Mouse (Mus musculus): ENCODE data around the gene Snx8.

The Snx8 gene

GRCm38 (mm10) chr5:140388588-140389576, at the start of gene Snx8:
Gene Snx8 (minus strand): TSS chr5:140389262.
- peak; percentile 99 for DNase-seq

GRCm38 (mm10) chr5:140425016-140425783, 36.1 kb upstream of the Snx8 start:
- DNase-seq = no peak

GRCm38 (mm10) chr5:140420616-140421015, 31.6 kb upstream of the Snx8 start:
- DNase-seq = peak; percentile 43

- DNase-seq = peak; percentile 71
Measured at GRCm38 (mm10) chr5:140419442-140420080, 30.5 kb upstream of the Snx8 start.

DNA sequence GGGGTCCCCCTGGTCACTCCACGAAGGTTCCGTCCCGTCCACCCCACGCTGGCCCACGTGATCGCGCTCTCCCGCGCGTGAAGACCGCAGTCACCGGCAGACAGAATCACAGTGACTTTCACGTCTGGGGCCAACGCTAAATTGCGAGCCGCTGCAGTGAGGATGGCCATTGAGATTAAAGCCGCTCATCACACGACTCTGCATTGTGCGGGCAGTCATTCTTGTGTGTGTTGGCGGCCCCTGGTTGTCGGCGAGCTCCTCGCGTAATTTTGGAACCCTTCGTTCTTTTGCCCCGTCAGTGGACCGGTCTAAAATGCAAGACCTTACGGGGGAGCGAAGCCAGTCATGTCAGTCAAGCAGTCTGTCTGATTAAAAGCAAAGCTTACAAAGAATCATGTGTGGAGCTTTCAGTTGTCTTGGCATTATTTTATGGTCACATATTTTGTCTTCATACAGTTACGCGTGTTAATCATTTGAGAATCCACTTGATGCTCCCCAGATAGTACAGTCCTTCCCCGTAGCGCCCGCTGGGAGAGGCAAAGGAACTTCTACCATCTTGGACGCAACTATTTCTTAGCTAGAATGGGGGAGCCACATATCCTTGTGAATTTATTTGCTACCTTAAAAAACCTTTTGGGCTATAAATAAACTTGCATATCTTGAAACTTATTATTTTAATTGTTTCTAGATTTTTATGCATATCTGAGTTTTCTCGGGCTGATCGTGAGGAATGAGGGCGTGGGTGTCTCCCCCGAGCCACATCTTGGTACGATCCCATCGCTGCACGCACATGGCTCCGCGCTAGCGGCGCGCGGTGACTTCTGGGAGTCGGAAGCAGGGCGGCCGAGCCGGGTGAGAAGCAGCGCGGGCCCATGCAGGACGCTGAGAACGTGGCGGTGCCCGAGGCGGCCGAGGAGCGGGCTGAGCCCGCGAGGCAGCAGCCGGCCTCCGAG, 29.7 kb upstream of the Snx8 start, which contains the start of gene Eif3b:
TSS of gene Eif3b (plus strand) at position 840 of the 953 bp plus-strand sequence.
- DNase-seq = peak; percentile 93

DNA sequence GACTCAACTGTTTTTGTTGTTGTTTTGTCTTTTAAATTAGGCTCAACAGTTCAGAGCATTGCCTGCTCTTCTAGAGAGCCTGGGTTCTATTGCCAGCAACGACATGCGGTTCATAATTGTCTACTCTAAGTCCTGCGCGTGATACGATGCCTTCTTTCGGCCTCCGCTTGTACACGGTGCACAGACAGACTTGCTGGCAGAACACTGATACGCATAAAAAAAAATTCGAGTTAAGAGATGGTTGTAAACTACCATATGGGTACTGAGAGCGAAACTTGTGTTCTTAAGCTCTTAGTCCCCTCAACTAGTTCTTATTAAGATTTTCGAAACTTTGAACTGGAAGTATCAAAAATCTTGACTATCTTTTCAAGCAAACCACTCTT, 29.0 kb upstream of the Snx8 start:
- DNase-seq = peak; percentile 25

DNA sequence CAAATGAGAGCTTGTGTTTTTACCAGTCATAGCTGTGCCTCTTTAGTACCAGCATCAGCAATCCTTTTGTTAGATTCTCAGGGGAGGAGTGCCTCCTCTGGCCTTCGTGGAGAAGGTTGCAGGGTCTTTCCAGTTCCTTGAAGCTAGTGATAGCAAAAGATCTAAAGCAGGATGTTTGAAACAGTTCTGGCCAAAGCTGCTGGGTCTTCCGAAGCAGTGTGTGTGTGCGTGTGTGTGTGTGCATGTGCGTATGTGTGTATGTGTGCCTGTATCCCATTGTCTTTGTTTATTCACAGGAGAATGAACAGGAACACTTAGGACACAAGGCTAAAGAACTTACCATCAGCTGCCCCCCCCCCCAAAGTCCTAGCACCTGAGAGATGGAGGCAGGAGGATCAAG, 25.6 kb upstream of the Snx8 start:
- DNase-seq = no peak

DNA sequence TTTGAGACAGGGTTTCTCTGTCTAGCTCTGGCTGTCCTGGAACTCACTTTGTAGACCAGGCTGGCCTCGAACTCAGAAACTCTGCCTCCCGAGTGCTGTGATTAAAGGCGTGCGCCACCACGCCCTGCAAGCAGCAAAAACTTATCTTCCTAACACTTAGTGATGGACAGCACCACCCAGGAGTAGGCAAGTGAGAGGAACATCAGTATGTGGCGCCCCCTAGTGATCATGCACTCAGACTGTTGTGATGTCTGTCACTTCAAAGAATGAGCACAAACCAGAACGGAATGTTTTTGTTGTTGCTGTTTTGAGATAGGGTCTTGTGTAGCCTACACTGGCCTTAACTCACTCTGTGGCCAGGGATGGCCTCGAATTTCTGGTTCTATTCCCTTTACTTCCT, 22.3 kb upstream of the Snx8 start:
- DNase-seq = peak; percentile 74

DNA sequence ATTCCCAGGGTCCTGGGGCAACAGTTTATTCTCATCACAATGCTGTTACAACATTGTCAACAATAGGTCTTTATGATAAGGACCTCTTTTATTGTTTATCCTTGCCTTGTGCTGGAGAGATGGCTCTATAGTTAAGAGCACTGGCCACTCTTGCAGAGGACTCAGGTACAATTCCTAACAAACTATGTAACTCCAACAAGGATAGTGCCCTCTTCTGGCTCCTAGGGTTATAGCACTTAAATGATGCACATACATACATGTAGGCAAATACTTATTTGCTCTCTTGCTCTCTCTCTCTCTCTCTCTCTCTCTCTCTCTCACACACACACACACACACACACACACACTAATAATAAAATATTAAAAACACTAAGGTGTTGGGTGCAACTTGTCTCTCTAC, 19.7 kb upstream of the Snx8 start:
- no peak for DNase-seq

DNA sequence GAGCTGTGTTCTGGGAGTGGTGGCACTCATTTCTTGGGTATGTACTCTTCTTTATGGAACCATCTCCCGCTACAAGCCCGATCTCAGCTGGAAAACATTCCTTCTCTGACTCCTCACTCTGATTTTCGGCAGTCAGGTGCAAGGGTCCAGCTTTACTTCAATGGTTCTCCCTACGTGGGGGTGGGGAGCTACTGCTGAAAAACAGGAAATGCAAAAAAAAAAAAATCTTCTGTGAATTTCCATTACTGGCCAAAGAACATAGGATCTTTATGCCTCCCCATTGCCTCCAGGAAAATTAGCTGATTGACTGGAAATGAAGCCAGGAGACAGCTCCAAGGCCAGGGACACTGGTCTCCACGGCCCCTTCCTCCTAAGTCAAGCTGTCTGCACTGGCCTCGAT, 17.6 kb upstream of the Snx8 start:
- DNase-seq = no peak

DNA sequence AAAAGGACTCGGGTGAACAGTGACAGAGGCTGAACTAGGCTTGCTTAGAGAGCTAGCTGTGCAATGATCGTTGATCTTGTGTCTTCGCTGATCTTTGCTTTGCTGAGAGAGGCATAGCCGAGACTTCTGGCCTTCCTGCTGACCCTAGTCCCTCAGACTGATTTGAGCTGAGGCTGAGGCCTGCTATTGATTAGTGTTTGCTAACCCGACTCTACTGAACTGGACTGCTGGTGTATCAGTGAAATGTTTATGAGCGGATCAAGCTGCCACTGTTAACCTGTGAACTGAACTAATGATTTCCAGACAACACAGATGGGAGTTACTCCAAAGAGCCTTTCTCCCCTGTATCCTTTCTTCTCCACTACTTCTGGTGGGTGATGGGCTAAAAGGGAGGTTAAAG, 16.1 kb upstream of the Snx8 start:
- DNase-seq = no peak

- DNase-seq = no peak
Measured at GRCm38 (mm10) chr5:140402640-140403270, 13.7 kb upstream of the Snx8 start.

DNA sequence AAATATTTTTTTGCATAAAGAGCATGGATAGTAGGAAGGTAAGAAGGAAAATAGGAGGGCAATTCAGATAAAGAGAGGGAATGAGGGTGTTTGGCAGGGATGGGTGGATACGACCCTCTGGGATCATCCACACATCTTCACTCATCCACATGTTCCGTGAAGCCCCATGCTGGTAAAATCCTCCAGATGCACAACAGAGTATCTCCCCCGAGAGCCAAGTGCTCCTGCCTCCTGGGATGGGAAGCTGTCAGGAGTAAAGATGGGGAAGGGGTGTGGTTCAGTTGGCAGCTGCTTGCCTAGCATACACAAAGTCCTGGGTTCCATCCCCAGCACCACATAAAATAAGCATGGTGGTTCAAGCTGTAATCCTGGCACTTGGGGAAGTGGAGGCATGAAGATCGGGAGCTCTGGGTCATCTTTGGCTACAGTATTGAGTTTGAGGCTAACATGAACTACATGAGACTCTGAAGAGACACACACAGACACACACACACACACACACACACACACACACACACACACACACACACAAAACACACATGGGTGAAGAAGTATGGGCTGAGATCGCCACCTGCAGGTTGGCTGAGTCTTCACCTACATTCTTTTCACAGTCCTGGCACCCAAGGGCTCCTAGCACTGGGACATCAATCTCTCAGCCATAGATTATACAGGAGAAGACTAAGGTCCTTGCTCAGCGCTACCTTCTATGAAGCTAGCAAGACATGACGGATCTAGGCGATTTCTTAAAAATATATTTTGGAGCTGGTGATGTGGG, 7.3 kb upstream of the Snx8 start:
- DNase-seq = peak; percentile 35

DNA sequence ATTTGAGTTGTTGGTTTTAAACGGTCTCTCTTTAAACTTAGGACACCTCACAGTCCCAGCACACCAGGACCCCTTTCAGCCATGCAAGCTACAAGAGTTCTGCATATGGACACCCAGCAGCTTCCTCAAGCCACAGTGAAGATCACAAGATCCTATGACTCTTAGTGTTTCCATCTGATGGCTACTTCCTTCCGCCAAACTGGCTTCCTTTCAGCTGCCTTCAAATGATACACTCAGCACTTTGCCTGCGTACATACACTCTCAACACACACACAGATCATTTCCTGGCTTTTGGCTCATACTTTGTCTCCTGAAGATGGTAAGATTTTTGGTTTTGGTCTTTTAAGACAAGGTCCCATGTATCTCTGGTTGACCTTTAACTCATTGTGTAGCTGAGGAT, 3.6 kb upstream of the Snx8 start:
- no peak for DNase-seq

- no peak for DNase-seq
Measured at GRCm38 (mm10) chr5:140391981-140392380, 2.9 kb upstream of the Snx8 start.

- no peak for DNase-seq
Measured at GRCm38 (mm10) chr5:140391435-140391834, 2.4 kb upstream of the Snx8 start.

- DNase-seq = no peak
Measured at GRCm38 (mm10) chr5:140389647-140390046, 585 bp upstream of the Snx8 start.

DNA sequence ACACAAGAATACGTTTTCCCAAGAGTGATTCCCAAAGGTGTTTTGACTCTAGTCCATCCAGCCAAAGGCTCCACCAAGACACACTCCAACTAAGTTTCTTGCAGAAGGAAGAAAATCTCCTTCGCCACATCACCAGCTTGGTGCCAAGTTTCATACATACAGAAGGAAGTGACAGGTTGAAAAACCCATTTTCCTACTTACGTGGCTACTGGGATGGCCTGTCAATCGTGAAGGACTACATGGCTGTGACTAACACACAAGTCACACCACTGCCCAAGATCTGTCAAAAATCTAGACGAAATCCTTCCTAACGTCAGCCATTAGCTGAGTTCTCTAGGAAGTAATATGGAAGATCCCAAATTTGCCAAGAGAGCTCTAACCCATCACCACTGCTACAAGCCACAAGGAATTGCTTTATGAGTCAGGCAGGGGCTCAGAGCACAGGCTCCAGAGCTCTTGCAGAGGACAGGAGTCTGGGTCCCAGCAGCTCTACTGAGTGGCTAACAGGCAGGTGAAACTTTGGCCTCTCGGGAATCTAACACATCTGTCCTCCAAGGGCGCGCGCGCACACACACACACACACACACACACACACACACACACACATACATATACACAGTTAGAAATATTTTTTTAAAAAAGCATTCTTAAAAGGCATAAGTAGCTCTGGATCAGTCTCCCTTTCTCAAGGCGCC, 1.1 kb downstream of the Snx8 start:
- DNase-seq = peak; percentile 21

GRCm38 (mm10) chr5:140387236-140387635, 1.8 kb downstream of the Snx8 start:
- no peak for DNase-seq

- DNase-seq = no peak
Measured at GRCm38 (mm10) chr5:140384462-140384861, 4.6 kb downstream of the Snx8 start.

Measured in liver (tissue).